Mouse (Mus musculus): ENCODE results near the gene Nup37. TPM values are rescaled to one million over a fixed set of nuclear protein-coding genes. Genes with fewer than 3 reads are reported as not detected.
A peak's percentile ranks its signal among the peaks of the same experiment; 100 is the strongest.

The Nup37 gene
- 102 and 110 TPM in 2 replicates for polyA plus RNA-seq (2014; fragmentation: Nextera tagmentation; extraction: Ambion mirVana)

DNA sequence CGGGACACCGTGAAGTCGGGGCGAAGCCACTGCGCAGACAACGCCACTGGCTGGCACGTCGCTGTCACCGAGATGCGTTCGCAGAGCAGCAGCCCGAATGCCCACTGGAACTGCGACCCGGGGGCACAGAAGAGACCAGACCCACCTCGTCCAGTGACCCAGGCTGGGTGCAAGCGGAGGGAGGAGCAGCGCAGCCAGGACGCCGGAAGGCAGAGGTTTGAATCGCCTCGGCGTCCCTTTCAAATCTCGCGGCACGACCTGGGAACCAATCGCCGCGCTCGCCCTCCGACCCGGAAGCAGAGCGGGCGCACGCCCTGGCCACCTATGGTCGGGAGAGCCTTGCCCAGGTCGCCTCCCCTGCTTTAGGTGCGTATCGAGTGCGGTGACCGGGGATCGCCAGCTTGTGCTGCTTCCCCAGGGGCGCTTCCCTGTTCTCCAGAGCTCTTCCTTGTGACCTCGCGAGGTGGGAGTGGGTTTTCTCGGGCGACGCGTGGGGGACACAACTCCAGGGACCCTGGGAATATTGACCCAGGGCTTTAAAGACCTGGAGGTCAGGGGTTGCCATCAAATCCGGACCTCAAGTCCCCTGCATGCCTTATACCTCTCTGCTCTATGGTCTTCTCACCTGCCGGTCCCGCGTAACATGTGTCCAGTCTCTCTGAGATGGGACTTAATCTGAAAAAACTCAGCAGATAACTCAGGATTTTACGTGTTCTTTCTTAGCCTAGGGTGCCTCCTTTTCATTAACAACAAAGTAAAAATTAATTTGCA, at the start of gene Nup37, which contains the start of gene Parpbp:
Nup37 (plus strand) TSS at position 286 of the 771 bp plus-strand sequence.
Parpbp (minus strand) TSS at position 235 of the 771 bp plus-strand sequence.
- ATAC-seq (replicated peaks; ENCODE audit: low FRiP score) (peak; percentile 99), DNase-seq (ENCODE audit: low spot score) (peak; percentile 93)
- Histone ChIP-seq H3K9me3 (ENCODE audit: control insufficient read depth, low read length) (no peaks in the 10 kb centered on the region), H3K4me1 (replicated peaks; ENCODE audit: control insufficient read depth, insufficient read depth, low read length) (peaks cover 6% of the 10 kb centered on the region; the same call in 1 of the 2 replicates), H3K27ac (ENCODE audit: low read depth, low read length) (no peak within 1 kb of the TSS), H3K4me2 (ENCODE audit: low read depth, low read length, severe bottlenecking) (peak within 1 kb of the TSS; percentile 84), H3K27me3 (ENCODE audit: control insufficient read depth, insufficient read depth, low read length) (no peaks in the 10 kb centered on the region), H3K9ac (ENCODE audit: low read length) (peak within 1 kb of the TSS; percentile 81), H3K4me3 (ENCODE audit: low read depth, low read length) (peak within 1 kb of the TSS; percentile 81), H3K36me3 (ENCODE audit: control insufficient read depth, insufficient read depth, low read length) (no peaks in the 10 kb centered on the region)
- WGBS: under 1% methylated on average over 53 of the region's 53 CpGs

DNA sequence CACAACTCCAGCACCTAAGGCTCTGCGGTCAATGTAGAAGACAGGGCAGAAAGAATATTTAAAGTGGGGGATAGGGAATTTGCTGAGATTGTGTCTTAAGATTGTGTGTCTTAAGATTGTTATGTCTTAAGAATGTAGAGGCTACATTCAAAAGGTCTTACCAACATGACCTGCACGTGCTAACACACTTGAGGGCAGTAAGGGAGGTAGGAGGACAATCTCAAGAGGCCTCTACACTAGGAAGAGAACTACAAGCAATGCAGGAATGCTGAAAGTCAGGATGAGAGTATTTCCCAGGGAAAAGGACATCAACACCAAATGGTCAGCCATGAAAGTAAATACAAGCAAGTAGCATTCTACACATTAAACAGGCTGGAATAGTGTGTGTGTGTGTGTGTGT, 40.6 kb upstream of the Nup37 start:
- no peak overlapping the region for H3K4me3 ChIP-seq (ENCODE audit: low read depth, low read length)
- H3K4me2 ChIP-seq (ENCODE audit: low read depth, low read length, severe bottlenecking): no peak overlapping the region
- 93% methylated on average over 2 of the region's 2 CpGs for WGBS
- H3K27ac ChIP-seq (ENCODE audit: low read depth, low read length): no peak overlapping the region
- no peak for DNase-seq (ENCODE audit: low spot score)
- no peaks in the 10 kb centered on the region for H3K4me1 ChIP-seq (replicated peaks; ENCODE audit: control insufficient read depth, insufficient read depth, low read length)
- no peaks in the 10 kb centered on the region for H3K27me3 ChIP-seq (ENCODE audit: control insufficient read depth, insufficient read depth, low read length)
- H3K9ac ChIP-seq (ENCODE audit: low read length): no peak overlapping the region
- no peaks in the 10 kb centered on the region for H3K9me3 ChIP-seq (ENCODE audit: control insufficient read depth, low read length)
- H3K36me3 ChIP-seq (ENCODE audit: control insufficient read depth, insufficient read depth, low read length): no peaks in the 10 kb centered on the region
- no peak for ATAC-seq (replicated peaks; ENCODE audit: low FRiP score)

DNA sequence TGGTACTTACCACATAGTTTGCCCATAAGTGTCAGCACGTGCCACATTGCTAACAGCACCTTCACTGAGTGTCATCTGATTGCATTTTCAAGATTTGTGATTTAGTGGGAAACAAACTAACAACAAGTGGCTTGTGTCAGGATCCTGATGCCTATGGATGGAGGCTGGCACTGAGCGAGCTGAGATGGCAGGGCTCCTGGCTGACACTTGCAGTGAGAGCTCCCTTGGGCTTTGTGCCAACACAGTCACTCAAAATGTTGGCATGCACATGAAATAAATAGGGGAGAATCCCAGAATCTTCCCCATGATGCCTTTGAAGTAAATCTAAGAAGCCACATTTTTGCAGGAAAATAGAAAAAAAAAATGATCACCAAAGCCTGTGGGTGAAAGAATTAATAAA, 33.5 kb upstream of the Nup37 start:
- 86% methylated on average over 2 of the region's 2 CpGs for WGBS
- no peak for DNase-seq (ENCODE audit: low spot score)
- no peak overlapping the region for H3K27ac ChIP-seq (ENCODE audit: low read depth, low read length)

DNA sequence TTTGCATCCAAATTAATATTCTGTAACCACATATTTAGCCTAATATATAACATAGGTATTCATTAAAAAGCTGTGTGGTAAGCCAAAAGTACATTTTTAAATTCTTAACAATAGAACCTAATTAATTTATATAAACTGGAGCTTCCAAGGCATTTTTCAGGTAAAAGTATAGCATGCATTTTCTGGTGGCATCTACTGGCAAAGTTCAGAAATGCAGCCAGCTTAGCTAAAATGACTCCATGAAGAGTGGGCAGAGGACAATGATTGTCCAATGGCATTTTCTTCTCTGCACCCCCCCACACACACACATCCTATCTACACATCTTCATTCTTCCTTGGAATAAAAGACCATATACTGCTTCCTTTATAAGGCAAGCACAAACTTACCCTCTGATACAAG, 27.1 kb upstream of the Nup37 start:
- Histone ChIP-seq H3K4me2 (ENCODE audit: low read depth, low read length, severe bottlenecking) (no peak overlapping the region), H3K27me3 (ENCODE audit: control insufficient read depth, insufficient read depth, low read length) (no peaks in the 10 kb centered on the region), H3K36me3 (ENCODE audit: control insufficient read depth, insufficient read depth, low read length) (no peaks in the 10 kb centered on the region), H3K4me3 (ENCODE audit: low read depth, low read length) (no peak overlapping the region), H3K9ac (ENCODE audit: low read length) (no peak overlapping the region), H3K27ac (ENCODE audit: low read depth, low read length) (no peak overlapping the region), H3K4me1 (replicated peaks; ENCODE audit: control insufficient read depth, insufficient read depth, low read length) (no peaks in the 10 kb centered on the region), H3K9me3 (ENCODE audit: control insufficient read depth, low read length) (no peaks in the 10 kb centered on the region)
- DNase-seq (ENCODE audit: low spot score) (no peak), ATAC-seq (replicated peaks; ENCODE audit: low FRiP score) (no peak)

More for the DNA sequence above, 33.5 kb upstream of the Nup37 start:
- ATAC-seq (replicated peaks; ENCODE audit: low FRiP score): no peak
- Histone ChIP-seq H3K9me3 (ENCODE audit: control insufficient read depth, low read length) (no peaks in the 10 kb centered on the region), H3K9ac (ENCODE audit: low read length) (no peak overlapping the region), H3K4me3 (ENCODE audit: low read depth, low read length) (no peak overlapping the region), H3K27me3 (ENCODE audit: control insufficient read depth, insufficient read depth, low read length) (no peaks in the 10 kb centered on the region), H3K4me1 (replicated peaks; ENCODE audit: control insufficient read depth, insufficient read depth, low read length) (no peaks in the 10 kb centered on the region), H3K4me2 (ENCODE audit: low read depth, low read length, severe bottlenecking) (no peak overlapping the region), H3K36me3 (ENCODE audit: control insufficient read depth, insufficient read depth, low read length) (no peaks in the 10 kb centered on the region)

DNA sequence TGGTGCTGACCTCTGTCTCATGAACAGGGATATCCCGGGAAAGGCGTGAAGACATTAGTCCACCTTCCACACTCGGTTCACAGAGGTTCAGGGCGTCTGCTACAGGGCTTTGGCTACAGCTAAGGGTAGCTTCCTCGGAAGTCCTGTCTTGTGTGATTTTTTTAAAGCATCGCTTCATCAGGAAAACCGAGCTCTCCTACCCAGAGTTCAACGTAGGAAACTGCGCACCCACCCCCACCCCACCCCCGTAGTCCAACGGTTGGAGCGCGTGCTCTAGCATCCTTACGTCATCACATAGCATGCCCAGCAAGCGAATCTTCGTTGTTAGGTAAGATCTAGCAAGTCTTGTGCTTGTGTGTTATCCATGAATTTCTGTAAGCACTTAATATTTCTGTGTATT, 11.2 kb upstream of the Nup37 start:
- H3K4me2 ChIP-seq (ENCODE audit: low read depth, low read length, severe bottlenecking): no peak overlapping the region
- no peak overlapping the region for H3K4me3 ChIP-seq (ENCODE audit: low read depth, low read length)
- ATAC-seq (replicated peaks; ENCODE audit: low FRiP score) (no peak), DNase-seq (ENCODE audit: low spot score) (no peak)
- no peaks in the 10 kb centered on the region for H3K4me1 ChIP-seq (replicated peaks; ENCODE audit: control insufficient read depth, insufficient read depth, low read length)
- 95% methylated on average over 16 of the region's 16 CpGs for WGBS
- no peak overlapping the region for H3K27ac ChIP-seq (ENCODE audit: low read depth, low read length)
- no peaks in the 10 kb centered on the region for H3K9me3 ChIP-seq (ENCODE audit: control insufficient read depth, low read length)
- H3K36me3 ChIP-seq (ENCODE audit: control insufficient read depth, insufficient read depth, low read length): no peaks in the 10 kb centered on the region
- no peak overlapping the region for H3K9ac ChIP-seq (ENCODE audit: low read length)
- no peaks in the 10 kb centered on the region for H3K27me3 ChIP-seq (ENCODE audit: control insufficient read depth, insufficient read depth, low read length)

DNA sequence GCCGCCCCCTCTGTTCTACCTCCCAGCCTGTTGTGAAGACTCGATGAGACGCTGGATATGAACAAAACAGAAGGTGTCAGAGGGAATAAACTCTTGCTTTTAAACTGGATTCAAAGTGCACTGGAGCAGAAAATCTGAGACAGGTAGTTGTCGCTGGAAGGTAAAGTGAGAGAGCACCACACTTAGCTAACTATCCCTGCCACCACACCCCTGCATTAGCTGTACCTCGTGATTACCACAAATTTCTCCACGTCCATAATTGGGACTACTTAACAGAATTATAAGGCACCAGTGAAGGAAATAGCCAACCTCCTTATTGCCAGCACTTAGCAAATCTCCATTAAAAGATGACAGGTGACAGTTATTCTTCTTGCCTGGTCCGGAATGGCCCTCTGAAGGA, 605 bp upstream of the Nup37 start:
- Histone ChIP-seq H3K27ac (ENCODE audit: low read depth, low read length) (no peak overlapping the region), H3K4me1 (replicated peaks; ENCODE audit: control insufficient read depth, insufficient read depth, low read length) (peaks cover 6% of the 10 kb centered on the region; the same call in 1 of the 2 replicates), H3K4me3 (ENCODE audit: low read depth, low read length) (peak overlapping the region; percentile 81), H3K9me3 (ENCODE audit: control insufficient read depth, low read length) (no peaks in the 10 kb centered on the region), H3K9ac (ENCODE audit: low read length) (peak overlapping the region; percentile 81), H3K27me3 (ENCODE audit: control insufficient read depth, insufficient read depth, low read length) (no peaks in the 10 kb centered on the region), H3K4me2 (ENCODE audit: low read depth, low read length, severe bottlenecking) (peak overlapping the region; percentile 84), H3K36me3 (ENCODE audit: control insufficient read depth, insufficient read depth, low read length) (no peaks in the 10 kb centered on the region)
- ATAC-seq (replicated peaks; ENCODE audit: low FRiP score) (0 out of 2 replicates have a peak, but pooled peaks have one; percentile 8), DNase-seq (ENCODE audit: low spot score) (no peak)
- WGBS: 16% methylated on average over 7 of the region's 7 CpGs

- 90% methylated on average over 4 of the region's 4 CpGs for WGBS
- H3K9ac ChIP-seq (ENCODE audit: low read length): no peak overlapping the region
- no peaks in the 10 kb centered on the region for H3K27me3 ChIP-seq (ENCODE audit: control insufficient read depth, insufficient read depth, low read length)
- H3K9me3 ChIP-seq (ENCODE audit: control insufficient read depth, low read length): no peaks in the 10 kb centered on the region
- no peak for ATAC-seq (replicated peaks; ENCODE audit: low FRiP score)
- H3K4me3 ChIP-seq (ENCODE audit: low read depth, low read length): no peak overlapping the region
- H3K4me2 ChIP-seq (ENCODE audit: low read depth, low read length, severe bottlenecking): no peak overlapping the region
- peaks cover 5% of the 10 kb centered on the region; the same call in 1 of the 2 replicates for H3K36me3 ChIP-seq (ENCODE audit: control insufficient read depth, insufficient read depth, low read length)
- DNase-seq (ENCODE audit: low spot score): no peak
- H3K4me1 ChIP-seq (replicated peaks; ENCODE audit: control insufficient read depth, insufficient read depth, low read length): peaks cover 4% of the 10 kb centered on the region; the same call in 1 of the 2 replicates
- no peak overlapping the region for H3K27ac ChIP-seq (ENCODE audit: low read depth, low read length)
Observed at GRCm38 (mm10) chr10:88150381-88150780, 3.6 kb downstream of the Nup37 start.

GRCm38 (mm10) chr10:88151658-88152057, 4.9 kb downstream of the Nup37 start:
- H3K27me3 ChIP-seq (ENCODE audit: control insufficient read depth, insufficient read depth, low read length): no peaks in the 10 kb centered on the region
- no peak overlapping the region for H3K27ac ChIP-seq (ENCODE audit: low read depth, low read length)
- DNase-seq (ENCODE audit: low spot score) (no peak), ATAC-seq (replicated peaks; ENCODE audit: low FRiP score) (no peak)
- H3K4me2 ChIP-seq (ENCODE audit: low read depth, low read length, severe bottlenecking): no peak overlapping the region
- 83% methylated on average over 6 of the region's 6 CpGs for WGBS
- no peak overlapping the region for H3K4me3 ChIP-seq (ENCODE audit: low read depth, low read length)
- H3K9me3 ChIP-seq (ENCODE audit: control insufficient read depth, low read length): no peaks in the 10 kb centered on the region
- no peak overlapping the region for H3K9ac ChIP-seq (ENCODE audit: low read length)
- H3K4me1 ChIP-seq (replicated peaks; ENCODE audit: control insufficient read depth, insufficient read depth, low read length): no peaks in the 10 kb centered on the region; the same call in 1 of the 2 replicates
- H3K36me3 ChIP-seq (ENCODE audit: control insufficient read depth, insufficient read depth, low read length): peaks cover 5% of the 10 kb centered on the region; the same call in 1 of the 2 replicates

DNA sequence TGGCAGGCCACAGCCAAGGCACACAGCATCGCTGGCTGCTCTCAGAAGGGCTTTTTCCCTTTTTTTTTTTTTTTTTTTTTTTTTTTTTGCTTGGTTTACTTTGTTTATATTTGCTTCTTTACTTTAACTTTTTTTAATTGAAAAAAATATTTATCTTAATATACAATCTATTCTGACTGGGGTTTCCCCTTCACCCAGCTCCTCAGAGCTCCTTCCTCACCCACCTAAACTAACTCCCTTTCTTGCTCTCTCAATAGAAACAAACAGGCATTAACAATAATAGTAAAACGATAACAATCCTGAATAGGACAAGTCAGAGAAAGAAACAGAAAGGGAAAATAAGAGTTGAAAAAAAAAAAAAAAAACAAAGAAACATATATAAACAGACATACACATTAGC, 15.3 kb downstream of the Nup37 start:
- Histone ChIP-seq H3K27me3 (ENCODE audit: control insufficient read depth, insufficient read depth, low read length) (no peaks in the 10 kb centered on the region), H3K4me3 (ENCODE audit: low read depth, low read length) (no peak overlapping the region), H3K9me3 (ENCODE audit: control insufficient read depth, low read length) (no peaks in the 10 kb centered on the region), H3K27ac (ENCODE audit: low read depth, low read length) (no peak overlapping the region), H3K4me1 (replicated peaks; ENCODE audit: control insufficient read depth, insufficient read depth, low read length) (no peaks in the 10 kb centered on the region), H3K4me2 (ENCODE audit: low read depth, low read length, severe bottlenecking) (no peak overlapping the region), H3K36me3 (ENCODE audit: control insufficient read depth, insufficient read depth, low read length) (no peaks in the 10 kb centered on the region), H3K9ac (ENCODE audit: low read length) (no peak overlapping the region)
- ATAC-seq (replicated peaks; ENCODE audit: low FRiP score): no peak
- DNase-seq (ENCODE audit: low spot score): no peak
- WGBS: 96% methylated on average over 2 of the region's 2 CpGs
